Mouse (Mus musculus) MEL (cell line): Measurements from ENCODE around the gene Tmem100. TPM values are rescaled to one million over a fixed set of nuclear protein-coding genes. Genes with fewer than 3 reads are reported as not detected.

Experiments used
- DNase-seq: peaks from one replicate; pipeline ENCODE4 v3.0.0; 2011; ENCODE audit warnings: low read depth, low spot score
- H3K27ac ChIP-seq: 2 replicates; pipeline ENCODE4 v1.5.1; 2012; ENCODE audit warnings: low read depth, mild to moderate bottlenecking, control low read depth, low read length, moderate library complexity; ENCODE audit not compliant: control insufficient read depth
- H3K27me3 ChIP-seq, 2 experiments: fragments of 150-350 bp in 1 of 2; sonication (generic) in 1 of 2; 2 replicates each; pipeline ENCODE4 v1.6.1; 2012; ENCODE audit warnings: low read length in 2 of 2, mild to moderate bottlenecking in 2 of 2, improper control_type of control experiment in 1 of 2, moderate library complexity in 1 of 2; ENCODE audit not compliant: insufficient read depth in 2 of 2, control insufficient read depth in 1 of 2
- H3K36me3 ChIP-seq, 2 experiments: 2 replicates each; pipeline ENCODE4 v1.6.1; 2012 to 2014; ENCODE audit warnings: low read length in 2 of 2, improper control_type of control experiment in 1 of 2, inconsistent platforms in 1 of 2, mild to moderate bottlenecking in 1 of 2; ENCODE audit not compliant: insufficient read depth in 2 of 2, control insufficient read depth in 1 of 2
- H3K4me1 ChIP-seq, 2 experiments: fragments of 150-350 bp in 1 of 2; sonication (generic) in 1 of 2; 2 replicates each; pipeline ENCODE4 v1.6.1; 2012; ENCODE audit warnings: low read length in 2 of 2, improper control_type of control experiment in 1 of 2, mild to moderate bottlenecking in 1 of 2; ENCODE audit not compliant: insufficient read depth in 2 of 2, control insufficient read depth in 1 of 2
- H3K4me3 ChIP-seq, 2 experiments: fragments of 150-350 bp in 1 of 2; sonication (generic) in 1 of 2; 2 replicates each; pipeline ENCODE4 v1.5.1; 2012; ENCODE audit warnings: low read depth in 2 of 2, low read length in 2 of 2, mild to moderate bottlenecking in 2 of 2, moderate library complexity in 2 of 2, control low read depth in 1 of 2, improper control_type of control experiment in 1 of 2; ENCODE audit not compliant: control insufficient read depth in 1 of 2, insufficient read depth in 1 of 2
- H3K79me2 ChIP-seq: 2 replicates; pipeline ENCODE4 v1.6.1; 2012; ENCODE audit warnings: mild to moderate bottlenecking, low read length, moderate library complexity; ENCODE audit not compliant: control insufficient read depth, poor library complexity, insufficient read depth
- H3K9ac ChIP-seq: 2 replicates; pipeline ENCODE4 v1.6.1; 2012; ENCODE audit warnings: low read depth, mild to moderate bottlenecking, control low read depth, low read length, moderate library complexity; ENCODE audit not compliant: control insufficient read depth, poor library complexity, severe bottlenecking
- H3K9me3 ChIP-seq: fragments of 150-350 bp; sonication (generic); replicated peaks from 2 replicates; pipeline ENCODE4 v1.6.1; 2012; ENCODE audit warnings: mild to moderate bottlenecking, low read length, improper control_type of control experiment, moderate library complexity; ENCODE audit not compliant: insufficient read depth
- CHD1 ChIP-seq: IDR thresholded peaks from 2 replicates; pipeline ENCODE4 v1.6.1; 2012; ENCODE audit warnings: low read depth, mild to moderate bottlenecking, inconsistent platforms, low read length, improper control_type of control experiment
- CHD2 ChIP-seq: IDR thresholded peaks from 2 replicates; pipeline ENCODE4 v1.6.1; 2011; ENCODE audit warnings: low read length, improper control_type of control experiment
- CTCF ChIP-seq, 3 experiments: IDR thresholded peaks in 2 of 3; conservative IDR thresholded peaks in 1 of 3; 2 replicates each; pipeline ENCODE4 v1.5.1; 2011 to 2012; ENCODE audit warnings: low read length in 3 of 3, low read depth in 2 of 3, mild to moderate bottlenecking in 2 of 3, improper control_type of control experiment in 1 of 3, inconsistent platforms in 1 of 3, mixed read lengths in 1 of 3, moderate library complexity in 1 of 3; ENCODE audit not compliant: control insufficient read depth in 1 of 3, insufficient read depth in 1 of 3, poor library complexity in 1 of 3, severe bottlenecking in 1 of 3
- E2F4 ChIP-seq: IDR thresholded peaks from 2 replicates; pipeline ENCODE4 v1.6.1; 2011; ENCODE audit warnings: low read depth, low read length, improper control_type of control experiment, borderline replicate concordance
- ELF1 ChIP-seq: IDR thresholded peaks from 2 replicates; pipeline ENCODE4 v1.6.1; 2014; ENCODE audit warnings: low read depth, mild to moderate bottlenecking, inconsistent platforms, low read length, improper control_type of control experiment, moderate library complexity
- GABPA ChIP-seq: IDR thresholded peaks from 2 replicates; pipeline ENCODE4 v1.6.1; 2012; ENCODE audit warnings: low read depth, mild to moderate bottlenecking, inconsistent platforms, low read length, improper control_type of control experiment, moderate library complexity
- HCFC1 ChIP-seq: IDR thresholded peaks from 2 replicates; pipeline ENCODE4 v1.6.1; 2012; ENCODE audit warnings: low read depth, mild to moderate bottlenecking, inconsistent platforms, low read length, improper control_type of control experiment, moderate library complexity
- KAT2A ChIP-seq: conservative IDR thresholded peaks from 2 replicates; pipeline ENCODE4 v1.6.1; 2012; ENCODE audit warnings: low read depth, low read length, improper control_type of control experiment, inconsistent platforms
- MAZ ChIP-seq: IDR thresholded peaks from 2 replicates; pipeline ENCODE4 v1.6.1; 2012; ENCODE audit warnings: low read depth, mild to moderate bottlenecking, inconsistent platforms, low read length, improper control_type of control experiment
- MEF2A ChIP-seq: IDR thresholded peaks from 2 replicates; pipeline ENCODE4 v1.6.1; 2014; ENCODE audit warnings: low read depth, mild to moderate bottlenecking, inconsistent platforms, low read length, improper control_type of control experiment; ENCODE audit not compliant: poor library complexity, insufficient replicate concordance, severe bottlenecking; ENCODE audit errors: extremely low read depth
- MYB ChIP-seq: IDR thresholded peaks from 2 replicates; pipeline ENCODE4 v1.6.1; 2011; ENCODE audit warnings: mild to moderate bottlenecking, low read depth, low read length, improper control_type of control experiment
- POLR2A ChIP-seq, 2 experiments: IDR thresholded peaks; 2 replicates each; pipeline ENCODE4 v1.6.1; 2011 to 2012; ENCODE audit warnings: low read length in 2 of 2, mild to moderate bottlenecking in 2 of 2, control low read depth in 1 of 2, improper control_type of control experiment in 1 of 2, low read depth in 1 of 2, moderate library complexity in 1 of 2; ENCODE audit not compliant: control insufficient read depth in 1 of 2, insufficient read depth in 1 of 2, poor library complexity in 1 of 2
- POLR2AphosphoS2 ChIP-seq: IDR thresholded peaks from 2 replicates; pipeline ENCODE4 v1.6.1; 2011; ENCODE audit warnings: low read length, improper control_type of control experiment
- RAD21 ChIP-seq: IDR thresholded peaks from 2 replicates; pipeline ENCODE4 v1.6.1; 2011; ENCODE audit warnings: mild to moderate bottlenecking, low read depth, low read length, improper control_type of control experiment
- RCOR1 ChIP-seq: IDR thresholded peaks from 2 replicates; pipeline ENCODE4 v1.6.1; 2012; ENCODE audit warnings: low read depth, mild to moderate bottlenecking, inconsistent platforms, low read length, improper control_type of control experiment
- SIN3A ChIP-seq: IDR thresholded peaks from 2 replicates; pipeline ENCODE4 v1.6.1; 2012; ENCODE audit warnings: low read length, improper control_type of control experiment, inconsistent platforms
- SMC3 ChIP-seq: IDR thresholded peaks from 2 replicates; pipeline ENCODE4 v1.6.1; 2011; ENCODE audit warnings: low read depth, low read length, improper control_type of control experiment
- TBP ChIP-seq: IDR thresholded peaks from 2 replicates; pipeline ENCODE4 v1.8.0; 2011; ENCODE audit warnings: low read depth, low read length, improper control_type of control experiment
- TCF12 ChIP-seq: IDR thresholded peaks from 2 replicates; pipeline ENCODE4 v1.6.1; 2014; ENCODE audit warnings: low read depth, mild to moderate bottlenecking, inconsistent platforms, low read length, improper control_type of control experiment, moderate library complexity
- UBTF ChIP-seq: IDR thresholded peaks from 2 replicates; pipeline ENCODE4 v1.6.1; 2012; ENCODE audit warnings: low read depth, mild to moderate bottlenecking, inconsistent platforms, low read length, improper control_type of control experiment, moderate library complexity, borderline replicate concordance; ENCODE audit not compliant: insufficient read depth
- USF2 ChIP-seq, 2 experiments: IDR thresholded peaks; 2 replicates each; pipeline ENCODE4 v1.6.1; 2011 to 2012; ENCODE audit warnings: improper control_type of control experiment in 2 of 2, low read length in 2 of 2, borderline replicate concordance in 1 of 2, inconsistent platforms in 1 of 2, low read depth in 1 of 2, mild to moderate bottlenecking in 1 of 2; ENCODE audit not compliant: insufficient read depth in 1 of 2
- ZC3H11A ChIP-seq: IDR thresholded peaks from 2 replicates; pipeline ENCODE4 v1.6.1; 2012; ENCODE audit warnings: low read depth, mild to moderate bottlenecking, inconsistent platforms, low read length, improper control_type of control experiment
- ZKSCAN1 ChIP-seq: IDR thresholded peaks from 2 replicates; pipeline ENCODE4 v1.6.1; 2012; ENCODE audit warnings: low read depth, mild to moderate bottlenecking, inconsistent platforms, low read length, improper control_type of control experiment, moderate library complexity
- ZMIZ1 ChIP-seq: IDR thresholded peaks from 2 replicates; pipeline ENCODE4 v1.6.1; 2012; ENCODE audit warnings: low read depth, mild to moderate bottlenecking, inconsistent platforms, low read length, improper control_type of control experiment, moderate library complexity
- polyA plus RNA-seq, 2 experiments: library from polyadenylated mRNA; stranded (reverse) in 1 of 2; unstranded in 1 of 2; fragments of >175 nt in 1 of 2; fragments of >200 nt in 1 of 2; gene quantifications; 2 replicates each; pipeline versions ENCODE4 v1.2.1 to v1.2.4; 2012; ENCODE audit warnings: low replicate concordance in 2 of 2, low read depth in 1 of 2; ENCODE audit not compliant: insufficient read length in 2 of 2, insufficient read depth in 1 of 2, missing spikeins in 1 of 2
- total RNA-seq: library from RNA; depleted of rRNA; stranded (reverse); fragments of 300-350 nt; gene quantifications from 2 replicates; pipeline ENCODE4 v1.2.3, GENCODE M21; 2012

Gene Tmem100
- total and polyA plus RNA-seq, 3 experiments: not detected

- TF ChIP-seq SMC3: peak; percentile 76
- no peak for TF ChIP-seq E2F4
These were observed 41.1 kb upstream of the Tmem100 start (continued) for GRCm38 (mm10) chr11:89988936-89989589.

GRCm38 (mm10) chr11:89991661-89992060 lies 38.5 kb upstream of the Tmem100 start:
- no peaks in the 10 kb centered on the region for H3K79me2 ChIP-seq
- no peaks in the 10 kb centered on the region for H3K9me3 ChIP-seq
- H3K36me3 ChIP-seq: peaks cover 0 to 9% of the 10 kb centered on the region in 2 experiments; a peak in 2 of 4 replicates
- no peak overlapping the region for H3K4me3 ChIP-seq
- no peak for DNase-seq
- peaks cover 1 to 4% of the 10 kb centered on the region in 2 experiments; a peak in 2 of 4 replicates for H3K4me1 ChIP-seq
- no peaks in the 10 kb centered on the region for H3K27me3 ChIP-seq
- H3K27ac ChIP-seq: no peak overlapping the region
- TF ChIP-seq ELF1 (no peak), E2F4 (no peak), CTCF (IDR thresholded peaks at IDR 0.05 in 2 of 3, conservative IDR thresholded peaks at IDR 0.05 in 1 of 3; ENCODE audit: control insufficient read depth in 1 of 3, insufficient read depth in 1 of 3, low read depth in 2 of 3, low read length in 3 of 3, poor library complexity in 1 of 3, severe bottlenecking in 1 of 3) (no peak), TBP (no peak), SMC3 (no peak), TCF12 (no peak), GABPA (no peak), USF2 (IDR thresholded peaks at IDR 0.05; ENCODE audit: borderline replicate concordance in 1 of 2, insufficient read depth in 1 of 2, low read depth in 1 of 2, low read length in 2 of 2) (no peak), MEF2A (no peak), MYB (no peak), CHD1 (no peak)
- no peak overlapping the region for H3K9ac ChIP-seq

GRCm38 (mm10) chr11:89994706-89995105 lies 35.4 kb upstream of the Tmem100 start:
- TF ChIP-seq HCFC1 (no peak), CHD2 (no peak), CHD1 (no peak), E2F4 (no peak), GABPA (no peak), CTCF (IDR thresholded peaks at IDR 0.05 in 2 of 3, conservative IDR thresholded peaks at IDR 0.05 in 1 of 3; ENCODE audit: control insufficient read depth in 1 of 3, insufficient read depth in 1 of 3, low read depth in 2 of 3, low read length in 3 of 3, poor library complexity in 1 of 3, severe bottlenecking in 1 of 3) (no peak), UBTF (no peak), ZKSCAN1 (no peak), RAD21 (no peak), RCOR1 (no peak), ZMIZ1 (no peak), SIN3A (no peak), ZC3H11A (no peak), POLR2AphosphoS2 (no peak), MAZ (no peak), POLR2A (IDR thresholded peaks at IDR 0.05; ENCODE audit: control insufficient read depth in 1 of 2, insufficient read depth in 1 of 2, low read depth in 1 of 2, low read length in 2 of 2, poor library complexity in 1 of 2) (no peak), KAT2A (no peak)
- Histone ChIP-seq H3K9me3 (no peaks in the 10 kb centered on the region), H3K27me3 (no peaks in the 10 kb centered on the region), H3K9ac (no peak overlapping the region), H3K36me3 (peaks cover 0 to 4% of the 10 kb centered on the region in 2 experiments; a peak in 1 of 4 replicates), H3K79me2 (no peaks in the 10 kb centered on the region), H3K4me3 (no peak overlapping the region), H3K4me1 (peaks cover 0 to 1% of the 10 kb centered on the region in 2 experiments; a peak in 1 of 4 replicates), H3K27ac (no peak overlapping the region)
- DNase-seq: no peak
